Mouse (Mus musculus) lung, adult 2 months (tissue): Measurements from ENCODE around the gene Kif18a. TPM values are rescaled to one million over a fixed set of nuclear protein-coding genes. Genes with fewer than 3 reads are reported as not detected.

Source experiments
- DNase-seq: peaks from one replicate; pipeline ENCODE4 v3.0.0; 2022
- H3K4me1 ChIP-seq: fragments of 200-500 bp; 2 replicates; pipeline ENCODE4 v1.6.1; 2011; ENCODE audit warnings: low read length; ENCODE audit not compliant: control insufficient read depth, insufficient read depth
- H3K4me3 ChIP-seq: fragments of 200-500 bp; replicated peaks from 2 replicates; pipeline ENCODE3; 2011; ENCODE audit warnings: low read depth, mild to moderate bottlenecking, control low read depth, low read length; ENCODE audit errors: extremely low read depth
- CTCF ChIP-seq: fragments of 200-500 bp; IDR thresholded peaks from 2 replicates; pipeline ENCODE4 v1.5.1; 2011; ENCODE audit warnings: mild to moderate bottlenecking, low read length, control low read depth; ENCODE audit not compliant: insufficient read depth
- POLR2A ChIP-seq: fragments of 200-500 bp; IDR thresholded peaks from 2 replicates; pipeline ENCODE4 v1.6.1; 2011; ENCODE audit warnings: low read depth, mild to moderate bottlenecking, control low read depth, low read length, borderline replicate concordance; ENCODE audit errors: extremely low read depth
- WGBS: fragments of 180-500 bp; shearing (Covaris S2); methylation state at CpG from one replicate; pipeline ENCODE4 v1.1.7; 2018; 5-methylcytosine and 5-hydroxymethylcytosine counted together
- polyA plus RNA-seq: library from polyadenylated mRNA; depleted of rRNA; stranded (reverse); fragments of >200 nt; gene quantifications from 2 replicates; pipeline ENCODE4 v1.2.3, GENCODE M21; 2012; rRNA removed

The Kif18a gene
- 0.12 and 0.37 TPM in 2 replicates for polyA plus RNA-seq

DNA sequence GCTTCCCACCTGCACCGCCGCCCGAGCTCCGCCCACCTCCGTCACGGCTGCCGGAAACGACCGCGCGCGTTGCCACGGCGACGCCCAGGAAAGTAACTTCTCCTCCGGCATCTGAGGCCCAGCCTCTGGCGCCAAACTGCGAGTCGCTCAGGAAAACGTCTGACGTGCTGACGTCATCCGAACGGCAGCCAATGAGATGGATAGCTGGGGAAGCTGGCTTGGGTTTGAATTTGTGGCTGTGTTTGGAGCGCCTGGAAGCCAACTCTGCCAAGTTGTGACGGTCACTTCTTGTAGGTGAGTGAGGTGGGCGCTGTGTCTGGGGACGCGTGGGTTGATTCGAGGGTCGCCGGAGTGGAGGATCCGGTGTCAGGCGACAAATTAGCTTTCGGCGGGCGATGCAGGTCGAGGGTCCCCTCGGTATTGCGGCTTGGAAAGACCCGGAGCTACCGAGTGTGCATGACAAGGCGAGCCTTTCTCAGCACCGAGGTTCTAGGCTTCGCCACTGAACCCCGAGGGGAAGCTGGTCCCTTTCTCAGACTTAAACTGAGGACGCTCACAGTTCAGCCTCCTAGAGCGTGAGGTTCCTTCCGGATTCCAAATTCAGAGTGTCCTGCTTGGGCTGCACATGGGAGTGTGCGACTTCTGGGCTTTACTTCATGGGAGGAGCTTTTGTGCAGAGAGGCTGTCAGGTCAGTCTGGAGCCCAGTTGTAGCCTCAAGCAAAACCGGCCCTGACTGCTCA lies at the start of gene Kif18a, which contains the start of gene Mettl15:
Kif18a (plus strand) TSS at position 139 of the 741 bp plus-strand sequence.
Mettl15 (minus strand) TSS at position 149 of the 741 bp plus-strand sequence.
- peak; percentile 93 for DNase-seq
- under 1% methylated on average over 51 of the region's 51 CpGs for WGBS
- Histone ChIP-seq H3K4me1 (0 out of 2 replicates have a peak, but pooled peaks cover 2% of the 10 kb centered on the region), H3K4me3 (peak within 1 kb of the TSS; percentile 72)
- TF ChIP-seq POLR2A = peak; percentile 26; the same call in 1 of the 2 replicates
- TF ChIP-seq CTCF = no peak

DNA sequence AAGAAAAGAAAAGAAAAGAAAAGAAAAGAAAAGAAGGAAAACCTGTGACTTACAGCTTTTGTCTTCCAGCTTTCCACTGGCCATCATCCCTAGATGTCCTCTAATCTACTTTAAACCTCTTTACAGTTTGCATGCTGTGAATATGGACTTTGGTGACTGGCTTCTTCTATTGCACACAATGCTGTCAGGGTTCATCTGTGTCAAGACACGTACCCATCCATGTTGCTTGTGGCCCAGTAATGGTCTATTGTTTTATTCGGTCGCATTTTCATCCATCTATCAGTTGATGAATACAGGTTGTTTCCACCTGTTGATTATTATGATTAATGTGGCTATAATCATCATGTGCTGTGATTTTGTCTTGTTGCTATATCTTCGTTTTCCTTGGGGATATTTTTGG lies 46.7 kb upstream of the Kif18a start:
- 84% methylated on average over 4 of the region's 4 CpGs for WGBS
- no peak overlapping the region for H3K4me3 ChIP-seq
- no peaks in the 10 kb centered on the region for H3K4me1 ChIP-seq
- no peak for DNase-seq
- no peak for TF ChIP-seq POLR2A
- no peak for TF ChIP-seq CTCF

DNA sequence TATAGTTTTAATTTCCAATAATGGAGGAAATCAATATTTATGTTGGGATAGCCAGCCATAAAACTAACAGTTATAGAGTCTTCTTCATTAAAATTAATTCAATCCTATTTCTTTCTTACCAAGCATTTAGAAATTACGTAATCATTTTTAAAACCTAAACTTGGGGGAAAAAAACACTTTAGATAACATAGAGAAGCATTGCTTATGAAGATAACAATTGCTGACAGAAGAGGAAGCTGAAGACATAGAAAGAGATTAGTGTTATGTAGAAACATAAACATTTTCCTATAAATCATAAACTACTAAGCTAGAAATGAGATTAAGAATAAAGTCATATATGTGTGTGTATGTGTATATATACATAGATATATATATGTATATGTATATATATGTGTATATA lies 44.8 kb upstream of the Kif18a start:
- WGBS = 76% methylated on average over 1 of the region's 1 CpGs
- DNase-seq = no peak
- H3K4me3 ChIP-seq = no peak overlapping the region
- no peak for TF ChIP-seq POLR2A
- TF ChIP-seq CTCF = no peak
- H3K4me1 ChIP-seq = no peaks in the 10 kb centered on the region

DNA sequence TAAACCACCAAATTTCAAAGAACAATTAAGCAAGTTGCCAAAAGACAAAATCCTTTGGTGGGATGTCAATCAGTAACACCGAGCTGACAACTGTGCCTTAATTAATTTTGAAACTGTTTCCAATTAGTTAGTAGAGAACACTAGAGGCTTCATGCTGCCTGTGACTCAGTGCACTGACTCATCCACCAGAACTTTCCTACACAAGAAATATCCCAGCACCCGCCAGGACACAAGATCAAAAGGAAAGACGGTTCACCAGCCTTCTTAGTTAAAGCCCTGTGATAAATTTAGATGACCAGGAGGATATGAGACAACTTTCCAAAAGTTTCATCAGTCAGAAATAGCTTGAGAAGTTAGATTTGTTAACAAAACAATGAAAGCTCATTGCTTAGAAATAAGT lies 38.6 kb upstream of the Kif18a start:
- 74% methylated on average over 3 of the region's 3 CpGs for WGBS
- no peak overlapping the region for H3K4me3 ChIP-seq

DNA sequence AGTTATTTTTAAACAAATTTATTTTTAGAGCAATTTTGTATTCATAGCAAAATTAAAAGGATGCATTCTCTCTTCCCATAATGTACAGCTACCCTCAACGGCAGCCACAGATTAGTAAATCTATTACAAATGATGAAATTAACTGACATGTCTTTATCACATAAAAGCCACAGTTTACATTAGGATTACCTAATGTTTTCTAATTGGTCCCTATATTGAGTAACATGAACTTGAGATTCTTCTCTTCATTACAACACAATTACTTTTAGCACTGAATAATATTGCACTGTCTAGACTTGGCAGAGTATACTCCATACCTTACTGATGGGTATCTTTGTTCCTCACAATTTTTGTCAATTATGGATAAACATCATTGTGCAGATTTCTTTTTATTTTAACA lies 17.8 kb upstream of the Kif18a start:
- WGBS = 71% methylated on average over 1 of the region's 1 CpGs
- DNase-seq = no peak
- H3K4me1 ChIP-seq = no peaks in the 10 kb centered on the region
- H3K4me3 ChIP-seq = no peak overlapping the region
- TF ChIP-seq CTCF (no peak), POLR2A (no peak)

More for the DNA sequence above, 38.6 kb upstream of the Kif18a start:
- H3K4me1 ChIP-seq = no peaks in the 10 kb centered on the region
- TF ChIP-seq POLR2A (no peak), CTCF (no peak)
- DNase-seq = no peak

DNA sequence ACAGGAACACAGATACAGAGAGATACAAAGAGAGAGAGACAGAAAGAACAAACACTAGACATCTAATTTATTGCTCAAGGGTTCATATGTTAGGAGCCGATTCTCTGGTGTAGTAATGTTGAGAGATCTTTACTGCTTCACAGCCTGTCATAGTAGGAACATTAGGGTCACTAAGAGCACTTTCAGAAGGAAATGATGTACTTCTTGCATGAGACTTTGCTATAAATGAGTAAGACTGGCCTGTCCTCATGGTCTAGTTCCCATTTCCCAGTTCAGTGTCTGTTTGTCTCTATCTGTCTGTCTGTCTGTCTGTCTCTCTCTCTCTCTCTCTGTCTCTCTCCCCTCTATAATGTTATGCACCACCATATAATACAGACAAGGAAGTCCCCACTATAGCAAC lies 7.4 kb upstream of the Kif18a start:
- TF ChIP-seq CTCF (no peak), POLR2A (no peak)
- whole genome bisulfite sequencing = 83% methylated on average over 1 of the region's 1 CpGs
- no peak for DNase-seq
- 0 out of 2 replicates have a peak, but pooled peaks cover 2% of the 10 kb centered on the region for H3K4me1 ChIP-seq
- no peak overlapping the region for H3K4me3 ChIP-seq

DNA sequence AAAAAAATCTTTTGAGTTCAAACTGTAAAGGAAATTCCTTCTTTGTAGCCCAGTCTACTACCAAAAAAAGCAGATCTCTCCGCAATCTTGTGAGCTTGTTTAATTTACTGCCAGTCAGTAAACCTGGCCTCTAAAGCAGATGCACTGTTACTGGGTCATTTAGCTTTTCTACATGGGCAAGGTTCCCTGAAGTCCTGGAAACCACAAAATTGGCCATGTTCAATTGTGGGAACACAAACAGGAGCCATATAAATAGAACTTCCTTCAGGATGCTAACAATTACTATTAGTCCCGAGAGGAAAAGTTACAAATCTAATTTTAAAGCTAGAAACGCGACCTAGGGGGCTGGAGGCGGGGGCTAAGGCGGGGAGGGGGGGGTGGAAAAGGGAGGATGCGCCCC lies 2.9 kb upstream of the Kif18a start:
- no peak for TF ChIP-seq CTCF
- no peak for TF ChIP-seq POLR2A
- Histone ChIP-seq H3K4me3 (peak overlapping the region; percentile 91), H3K4me1 (0 out of 2 replicates have a peak, but pooled peaks cover 2% of the 10 kb centered on the region)
- 3% methylated on average over 7 of the region's 7 CpGs for WGBS
- DNase-seq = no peak

DNA sequence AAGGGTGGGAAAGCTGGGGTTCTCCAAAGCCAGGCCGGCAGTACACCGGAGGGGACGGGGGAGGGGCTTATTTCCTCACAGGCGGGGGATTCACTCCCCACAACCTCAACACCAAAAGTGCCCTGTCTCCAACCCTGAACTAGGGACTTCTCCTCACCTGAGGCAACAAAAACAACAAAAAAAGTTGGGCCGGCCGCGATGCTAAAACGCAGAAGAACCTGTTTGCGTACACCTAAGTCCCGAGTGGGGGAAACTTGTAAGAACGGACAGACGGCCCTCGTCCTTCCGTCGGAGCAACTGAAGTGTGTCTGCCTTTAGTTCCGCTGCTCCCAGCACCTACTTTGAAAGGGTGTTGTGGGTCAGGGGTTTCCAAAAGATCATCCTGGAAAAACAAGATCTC lies 2.5 kb upstream of the Kif18a start:
- DNase-seq = peak; percentile 58
- Histone ChIP-seq H3K4me3 (peak overlapping the region; percentile 91), H3K4me1 (0 out of 2 replicates have a peak, but pooled peaks cover 2% of the 10 kb centered on the region)
- WGBS = 1% methylated on average over 16 of the region's 16 CpGs
- TF ChIP-seq CTCF (no peak), POLR2A (peak; percentile 50; the same call in 1 of the 2 replicates)

DNA sequence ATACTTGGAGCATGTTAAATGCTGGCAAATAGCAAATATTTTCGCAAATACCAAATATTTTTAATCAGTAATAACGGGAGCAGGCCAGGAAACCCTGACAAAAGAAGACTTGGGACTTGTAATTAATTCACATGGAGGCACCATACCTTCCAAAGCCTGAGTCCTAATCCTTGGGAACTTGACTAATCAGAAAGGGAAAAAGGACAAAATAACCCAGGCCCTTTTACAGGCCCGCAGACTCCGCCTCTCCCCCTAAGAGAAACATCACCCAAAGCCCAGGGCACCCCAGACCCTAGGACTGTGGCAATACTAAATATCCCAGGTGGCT lies 302 bp upstream of the Kif18a start:
- DNase-seq = no peak
- TF ChIP-seq CTCF (no peak), POLR2A (no peak)
- H3K4me1 ChIP-seq = 0 out of 2 replicates have a peak, but pooled peaks cover 2% of the 10 kb centered on the region
- peak overlapping the region; percentile 72 for H3K4me3 ChIP-seq
- 6% methylated on average over 4 of the region's 4 CpGs for WGBS

DNA sequence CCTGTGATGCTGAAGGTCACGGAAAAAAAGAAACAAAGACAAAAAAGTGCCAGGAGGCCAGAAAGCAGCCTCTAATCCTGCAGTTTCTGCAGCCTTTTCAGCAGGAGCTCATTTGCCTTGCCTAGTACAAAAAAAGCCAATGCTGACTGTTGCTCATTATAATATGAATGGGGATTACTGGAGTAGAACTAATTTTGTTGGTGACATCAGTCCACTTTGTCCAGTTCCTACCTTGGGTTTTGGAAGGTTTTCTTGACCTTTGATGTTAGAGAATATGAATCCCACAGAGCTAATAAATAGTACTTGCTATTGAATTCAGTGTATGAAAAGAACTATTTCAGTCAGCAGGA lies 778 bp downstream of the Kif18a start:
- 0 out of 2 replicates have a peak, but pooled peaks cover 2% of the 10 kb centered on the region for H3K4me1 ChIP-seq
- peak overlapping the region; percentile 71 for H3K4me3 ChIP-seq
- TF ChIP-seq CTCF (no peak), POLR2A (no peak)
- 0% methylated on average over 1 of the region's 1 CpGs for WGBS
- DNase-seq = no peak
